Mouse (Mus musculus) embryonic facial prominence, embryonic 13.5 days (tissue): ENCODE results near the gene Cnrip1. TPM values are rescaled to one million over a fixed set of nuclear protein-coding genes. Genes with fewer than 3 reads are reported as not detected.
"Not testable (repeated sequence)": the region's sequence is repeated elsewhere in the genome, so short reads cannot be mapped to it uniquely, and the experiment has no call there.

Source experiments
- ATAC-seq: fragments of 200-750 bp; cut with Nextera tagmentation; 2 replicates; pipeline ENCODE4 v1.8.0; 2017; ENCODE audit warnings: low read depth; ENCODE audit not compliant: insufficient number of reproducible peaks, insufficient read depth, low FRiP score, low TSS enrichment
- H3K27ac ChIP-seq: fragments of 300-500 bp; sonication (generic); 2 replicates; pipeline ENCODE4 v1.5.1; 2015; ENCODE audit warnings: moderate library complexity, mild to moderate bottlenecking, inconsistent platforms
- H3K27me3 ChIP-seq: fragments of 300-500 bp; sonication (generic); 2 replicates; pipeline ENCODE4 v1.6.1; 2015; ENCODE audit warnings: mild to moderate bottlenecking, inconsistent platforms
- H3K36me3 ChIP-seq: fragments of 300-500 bp; sonication (generic); 2 replicates; pipeline ENCODE4 v1.6.1; 2015; ENCODE audit warnings: mild to moderate bottlenecking, inconsistent platforms
- H3K4me1 ChIP-seq: fragments of 300-500 bp; sonication (generic); 2 replicates; pipeline ENCODE4 v1.6.1; 2015; ENCODE audit warnings: inconsistent platforms
- H3K4me2 ChIP-seq: fragments of 300-500 bp; sonication (generic); 2 replicates; pipeline ENCODE4 v1.6.1; 2015; ENCODE audit warnings: moderate library complexity, mild to moderate bottlenecking, inconsistent platforms
- H3K4me3 ChIP-seq: fragments of 300-500 bp; sonication (generic); 2 replicates; pipeline ENCODE4 v1.5.1; 2015; ENCODE audit warnings: mild to moderate bottlenecking, inconsistent platforms
- H3K9ac ChIP-seq: fragments of 300-500 bp; sonication (generic); 2 replicates; pipeline ENCODE4 v1.6.1; 2015; ENCODE audit warnings: mild to moderate bottlenecking, inconsistent platforms
- H3K9me3 ChIP-seq: fragments of 300-500 bp; sonication (generic); 2 replicates; pipeline ENCODE4 v1.6.1; 2016; ENCODE audit warnings: inconsistent platforms
- WGBS: fragments of 180-500 bp; shearing (Covaris S2); methylation state at CpG from one replicate; pipeline ENCODE4 v1.1.7; 2015; ENCODE audit warnings: mixed read lengths; 5-methylcytosine and 5-hydroxymethylcytosine counted together
- polyA plus RNA-seq: library from polyadenylated mRNA; unstranded; fragments of >200 nt; fragmentation: Nextera tagmentation; extraction: Ambion mirVana; gene quantifications from 2 replicates; pipeline ENCODE4 v1.2.1, GENCODE M21; 2015

Cnrip1 gene
- polyA plus RNA-seq, 1 experiment from 2014 or later: 34.2 TPM

DNA sequence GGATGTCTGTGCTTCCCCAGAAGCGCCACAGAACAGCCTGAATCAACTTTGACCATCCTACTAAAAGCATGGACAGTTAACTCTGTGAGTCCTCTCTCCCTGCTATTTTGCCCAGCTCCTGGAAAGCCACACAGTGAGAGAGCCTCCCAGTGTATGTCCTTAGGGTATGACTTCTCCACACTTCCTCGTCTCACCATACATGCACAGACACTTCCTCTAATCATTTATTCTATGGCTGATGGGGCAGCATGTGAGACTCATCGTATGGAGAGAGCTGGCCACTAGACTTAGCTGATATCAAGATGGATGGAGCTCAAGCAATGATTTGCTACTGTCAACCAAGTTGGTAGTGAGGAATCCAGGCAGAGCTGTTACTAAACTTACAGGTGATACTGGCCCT, 27.4 kb upstream of the Cnrip1 start:
- no peak for ATAC-seq
- Histone ChIP-seq H3K36me3 (no peaks in the 10 kb centered on the region), H3K4me3 (no peak overlapping the region), H3K4me2 (no peak overlapping the region), H3K27ac (no peak overlapping the region), H3K9me3 (no peaks in the 10 kb centered on the region; the same call in 1 of the 2 replicates), H3K27me3 (no peaks in the 10 kb centered on the region), H3K4me1 (no peaks in the 10 kb centered on the region), H3K9ac (no peak overlapping the region)
- 72% methylated on average over 3 of the region's 3 CpGs for WGBS

DNA sequence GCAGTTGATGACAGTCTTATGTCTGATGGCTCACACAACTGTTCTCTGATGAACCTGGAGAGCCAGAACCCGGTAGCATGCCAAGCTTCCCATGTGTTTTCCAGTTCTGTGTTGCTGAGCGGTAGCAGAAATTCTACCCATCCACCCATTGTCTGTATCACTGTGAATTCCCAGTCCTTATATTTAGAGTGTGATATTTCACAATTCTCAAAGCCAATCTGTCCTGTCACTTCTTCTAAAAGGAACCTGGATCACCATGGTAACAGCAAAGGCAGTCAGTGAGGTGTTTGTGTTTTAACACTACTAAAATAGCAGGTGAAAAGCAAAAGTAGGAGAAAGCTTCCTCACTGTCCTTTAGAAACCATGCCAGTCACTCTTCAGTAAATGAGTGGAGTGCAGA, 5.6 kb upstream of the Cnrip1 start:
- H3K4me3 ChIP-seq: no peak overlapping the region
- no peaks in the 10 kb centered on the region for H3K4me1 ChIP-seq
- no peak overlapping the region for H3K4me2 ChIP-seq
- no peaks in the 10 kb centered on the region for H3K9me3 ChIP-seq
- no peak overlapping the region for H3K27ac ChIP-seq
- ATAC-seq: no peak
- H3K36me3 ChIP-seq: no peaks in the 10 kb centered on the region
- H3K9ac ChIP-seq: no peak overlapping the region
- 80% methylated on average over 2 of the region's 2 CpGs for WGBS
- H3K27me3 ChIP-seq: no peaks in the 10 kb centered on the region

DNA sequence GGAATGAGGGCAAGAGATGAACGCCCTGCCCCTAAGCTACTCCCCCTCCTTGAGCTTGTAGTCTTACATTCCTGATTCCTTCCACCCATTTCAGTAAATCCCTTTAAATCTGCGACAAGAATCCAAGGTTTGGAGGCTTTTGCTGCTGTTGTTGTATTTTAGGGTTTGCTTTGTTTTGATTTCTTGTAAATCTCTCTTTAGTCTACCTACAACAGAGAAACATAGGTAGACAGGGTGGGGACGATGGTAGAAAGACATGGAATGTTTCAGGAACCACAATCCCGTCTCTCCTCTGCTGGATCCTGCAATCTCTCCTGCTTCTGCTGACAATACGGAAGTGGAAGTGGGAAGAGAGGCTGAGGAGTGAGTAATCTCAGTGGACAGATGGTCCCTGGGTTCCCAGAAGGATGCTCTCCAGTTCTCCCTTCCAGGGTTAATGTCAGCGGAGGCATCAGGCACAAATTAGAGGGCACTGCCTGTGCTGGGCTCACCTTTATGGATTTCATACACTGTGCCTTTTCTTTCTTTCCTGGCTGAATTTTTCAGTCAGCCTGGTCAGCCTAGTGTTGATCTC, 1.2 kb downstream of the Cnrip1 start:
- Histone ChIP-seq H3K9me3 (no peaks in the 10 kb centered on the region), H3K27me3 (no peaks in the 10 kb centered on the region), H3K9ac (peak overlapping the region; percentile 76), H3K4me2 (peak overlapping the region; percentile 84), H3K36me3 (no peaks in the 10 kb centered on the region), H3K4me3 (peak overlapping the region; percentile 63), H3K27ac (peak overlapping the region; percentile 39; the same call in 1 of the 2 replicates), H3K4me1 (peaks cover 17% of the 10 kb centered on the region)
- ATAC-seq: no peak
- WGBS: 15% methylated on average over 6 of the region's 6 CpGs

DNA sequence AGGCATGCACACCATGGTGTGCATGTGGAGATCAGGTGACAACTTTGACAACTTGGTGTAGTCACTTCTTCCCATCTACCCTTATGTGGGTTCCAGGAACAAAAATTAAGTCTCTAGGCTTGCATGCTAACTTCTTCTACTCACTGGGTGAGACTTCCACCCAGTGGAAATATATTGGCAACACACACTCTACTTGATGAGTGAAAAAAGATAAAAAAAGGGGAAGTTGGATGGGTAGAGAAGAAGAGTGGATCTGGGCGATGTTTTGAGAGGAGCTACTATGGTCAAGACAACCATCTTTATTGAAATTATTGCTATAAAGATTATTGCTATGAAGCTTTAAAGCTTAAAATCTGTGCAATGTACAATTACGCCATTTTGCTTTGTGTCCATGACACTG, 18.0 kb downstream of the Cnrip1 start:
- H3K4me3 ChIP-seq, ATAC-seq, H3K27me3 ChIP-seq, H3K36me3 ChIP-seq, H3K9me3 ChIP-seq, H3K4me1 ChIP-seq, H3K27ac ChIP-seq, H3K9ac ChIP-seq, H3K4me2 ChIP-seq: not testable (repeated sequence)
- WGBS: 94% methylated on average over 2 of the region's 2 CpGs

DNA sequence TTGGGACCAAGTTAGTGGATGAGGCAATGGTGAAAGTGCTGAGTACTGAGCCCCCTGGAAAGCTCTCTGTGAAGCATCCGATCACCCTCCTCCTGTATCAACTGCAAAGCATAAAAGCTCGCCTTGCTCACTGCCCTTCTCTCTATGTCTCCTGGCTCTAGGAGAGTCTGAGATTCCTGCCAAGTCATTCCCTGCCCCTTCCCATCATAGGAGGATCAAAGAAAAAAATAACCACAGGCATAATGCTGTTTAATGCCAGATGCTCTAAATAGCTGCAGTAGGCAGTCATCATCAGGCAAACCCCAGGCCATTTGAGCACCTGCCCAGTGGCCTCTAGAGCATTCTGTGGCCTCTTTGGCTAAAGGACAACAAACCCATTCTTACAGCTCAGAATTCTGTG, 24.3 kb downstream of the Cnrip1 start:
- WGBS: 87% methylated on average over 2 of the region's 2 CpGs
- Histone ChIP-seq H3K9me3 (no peaks in the 10 kb centered on the region), H3K4me3 (no peak overlapping the region), H3K4me2 (no peak overlapping the region), H3K4me1 (no peaks in the 10 kb centered on the region), H3K27me3 (no peaks in the 10 kb centered on the region), H3K9ac (no peak overlapping the region), H3K27ac (no peak overlapping the region), H3K36me3 (no peaks in the 10 kb centered on the region)
- ATAC-seq: no peak

DNA sequence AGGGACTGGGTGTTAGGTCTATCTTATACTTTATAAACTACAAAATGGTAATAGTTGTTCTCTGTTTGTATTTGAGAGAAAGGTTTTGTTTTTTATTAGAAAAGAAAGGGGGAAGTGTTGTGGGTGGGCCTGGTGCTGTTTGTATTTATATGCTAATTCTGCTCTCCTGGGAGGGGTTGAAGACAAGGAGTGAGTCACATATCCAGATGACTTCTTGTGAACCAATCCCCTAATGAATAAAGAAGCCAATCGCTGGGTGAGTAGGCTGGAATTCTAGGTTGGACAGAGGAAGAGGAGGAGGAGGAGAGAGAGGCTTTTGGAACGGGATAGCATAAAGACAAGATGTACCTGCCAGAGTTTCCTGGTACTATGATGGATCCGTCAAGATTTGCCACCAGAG, 30.7 kb downstream of the Cnrip1 start:
- Histone ChIP-seq H3K36me3 (no peaks in the 10 kb centered on the region), H3K9ac (no peak overlapping the region), H3K4me1 (peaks cover 18% of the 10 kb centered on the region), H3K4me3 (no peak overlapping the region), H3K27ac (no peak overlapping the region), H3K27me3 (no peaks in the 10 kb centered on the region), H3K9me3 (no peaks in the 10 kb centered on the region), H3K4me2 (no peak overlapping the region)
- no peak for ATAC-seq
- WGBS: 54% methylated on average over 3 of the region's 3 CpGs

DNA sequence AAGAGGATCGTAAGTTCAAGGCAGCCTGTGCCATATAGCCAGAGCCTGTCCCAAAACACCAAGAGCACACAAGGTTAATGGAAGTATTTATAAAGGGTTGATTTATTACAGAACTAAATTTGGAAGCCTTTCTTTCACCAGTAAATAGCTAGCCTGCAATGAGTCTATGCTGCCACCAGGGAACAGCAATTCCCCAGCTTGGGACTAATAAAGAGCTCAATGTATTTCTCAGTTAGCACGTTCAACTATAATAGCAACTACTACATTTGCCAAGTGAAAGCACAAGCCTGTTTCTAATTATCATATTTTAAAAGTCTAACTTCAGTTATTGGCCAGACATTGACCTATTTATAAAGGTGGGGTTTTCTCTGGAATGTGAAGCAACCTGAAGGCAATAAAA, 31.6 kb downstream of the Cnrip1 start:
- H3K9ac ChIP-seq: no peak overlapping the region
- no peak overlapping the region for H3K4me3 ChIP-seq
- H3K4me2 ChIP-seq: no peak overlapping the region
- no peak for ATAC-seq
- 47% methylated on average over 2 of the region's 2 CpGs for WGBS
- no peak overlapping the region for H3K27ac ChIP-seq
- peaks cover 18% of the 10 kb centered on the region for H3K4me1 ChIP-seq
- no peaks in the 10 kb centered on the region for H3K27me3 ChIP-seq
- no peaks in the 10 kb centered on the region for H3K9me3 ChIP-seq
- H3K36me3 ChIP-seq: no peaks in the 10 kb centered on the region

DNA sequence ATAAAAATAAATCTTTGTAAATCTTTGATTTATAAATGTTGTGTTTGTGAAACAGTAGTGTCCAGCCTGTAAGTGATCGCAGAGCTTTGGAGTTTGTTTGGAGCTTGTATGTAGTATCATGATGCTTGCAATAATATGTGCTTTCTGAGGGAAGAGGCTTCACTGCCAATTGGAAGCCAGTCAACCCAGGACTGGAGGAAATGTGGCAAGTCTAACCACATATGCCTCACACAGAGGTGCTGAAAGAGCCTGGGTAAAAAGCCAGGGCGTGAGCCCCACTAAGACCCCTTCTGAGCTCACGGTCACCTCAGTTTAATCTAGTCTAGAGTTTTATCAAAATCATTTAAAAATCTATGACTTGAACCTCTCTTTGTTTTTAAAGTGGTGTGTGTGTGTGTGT, 32.1 kb downstream of the Cnrip1 start:
- ATAC-seq: no peak
- Histone ChIP-seq H3K36me3 (no peaks in the 10 kb centered on the region), H3K27me3 (no peaks in the 10 kb centered on the region), H3K9ac (no peak overlapping the region), H3K27ac (peak overlapping the region; percentile 12; the same call in 1 of the 2 replicates), H3K9me3 (no peaks in the 10 kb centered on the region), H3K4me3 (no peak overlapping the region), H3K4me2 (no peak overlapping the region), H3K4me1 (peaks cover 18% of the 10 kb centered on the region)
- 86% methylated on average over 3 of the region's 3 CpGs for WGBS

DNA sequence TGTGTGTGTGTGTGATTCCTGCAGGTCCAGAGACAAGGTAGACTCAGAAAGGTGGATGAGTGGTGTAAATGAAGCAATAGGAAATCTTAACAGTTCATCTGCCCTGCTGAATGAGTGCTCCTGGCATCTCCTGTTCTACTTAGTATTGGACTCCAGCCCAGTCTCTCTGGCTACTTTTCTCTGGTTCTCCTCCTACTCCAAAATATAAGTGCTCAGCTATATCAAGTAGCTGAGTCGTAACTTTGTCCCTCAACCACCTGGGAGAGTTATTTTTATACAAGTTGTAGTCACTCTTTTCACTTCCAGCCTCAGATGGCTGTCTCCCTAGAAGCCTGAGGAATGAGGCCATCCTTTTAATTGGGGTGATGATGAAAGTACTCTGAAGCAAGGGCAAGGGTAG, 32.5 kb downstream of the Cnrip1 start:
- H3K9ac ChIP-seq: no peak overlapping the region
- WGBS: 43% methylated on average over 1 of the region's 1 CpGs
- H3K4me3 ChIP-seq: no peak overlapping the region
- H3K36me3 ChIP-seq: no peaks in the 10 kb centered on the region
- H3K4me1 ChIP-seq: peaks cover 18% of the 10 kb centered on the region
- no peaks in the 10 kb centered on the region for H3K27me3 ChIP-seq
- ATAC-seq: no peak
- no peak overlapping the region for H3K4me2 ChIP-seq
- peak overlapping the region; percentile 12; the same call in 1 of the 2 replicates for H3K27ac ChIP-seq
- no peaks in the 10 kb centered on the region for H3K9me3 ChIP-seq

DNA sequence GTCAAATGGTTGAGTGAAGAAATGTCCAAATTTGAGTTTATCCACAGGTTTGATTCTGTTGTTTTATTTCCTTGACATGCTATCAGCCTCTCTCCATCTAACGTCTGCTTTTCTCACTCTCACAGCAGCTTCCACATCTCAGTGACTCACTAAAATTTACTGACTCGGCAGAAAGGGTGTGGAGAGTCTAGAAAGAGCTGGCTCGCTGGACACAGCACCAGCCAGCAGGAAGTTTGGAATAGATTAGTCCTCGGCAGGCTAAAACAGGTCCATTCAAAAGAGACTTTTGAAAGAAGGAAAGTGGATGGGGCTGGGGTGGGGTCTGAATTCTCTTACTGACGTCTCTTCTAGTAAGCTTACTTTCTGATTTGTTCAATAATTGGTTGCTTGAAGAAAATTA, 34.7 kb downstream of the Cnrip1 start:
- H3K27me3 ChIP-seq: no peaks in the 10 kb centered on the region

DNA sequence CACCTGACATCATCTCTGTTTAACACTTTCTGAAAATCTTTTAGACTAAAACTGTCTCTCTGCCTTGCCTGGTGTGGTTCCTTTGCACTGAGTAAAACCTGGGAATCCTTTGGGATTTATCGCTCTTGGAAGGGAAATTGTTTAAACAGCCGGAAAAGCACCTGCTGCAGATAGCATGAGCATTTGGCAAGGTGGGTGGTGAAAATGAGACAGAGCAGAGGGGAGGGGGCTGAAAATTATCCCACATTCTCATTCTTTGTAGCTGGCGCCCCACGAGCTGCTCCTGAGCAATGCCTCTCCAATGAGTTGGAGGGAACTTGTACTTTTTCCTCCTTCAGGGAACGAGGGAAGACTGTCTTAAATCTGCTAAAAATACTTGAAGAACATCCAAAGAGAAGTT, 55.5 kb downstream of the Cnrip1 start:
- H3K27ac ChIP-seq: no peak overlapping the region
- no peaks in the 10 kb centered on the region for H3K27me3 ChIP-seq
- H3K9me3 ChIP-seq: no peaks in the 10 kb centered on the region
- H3K4me1 ChIP-seq: no peaks in the 10 kb centered on the region
- 65% methylated on average over 5 of the region's 5 CpGs for WGBS
- H3K9ac ChIP-seq: no peak overlapping the region
- no peak overlapping the region for H3K4me2 ChIP-seq
- H3K4me3 ChIP-seq: no peak overlapping the region
- ATAC-seq: no peak
- H3K36me3 ChIP-seq: no peaks in the 10 kb centered on the region

More for the DNA sequence above, 34.7 kb downstream of the Cnrip1 start:
- Histone ChIP-seq H3K4me3 (no peak overlapping the region), H3K9ac (no peak overlapping the region), H3K36me3 (no peaks in the 10 kb centered on the region), H3K9me3 (no peaks in the 10 kb centered on the region), H3K4me2 (no peak overlapping the region), H3K4me1 (peaks cover 18% of the 10 kb centered on the region), H3K27ac (no peak overlapping the region)
- WGBS: 16% methylated on average over 5 of the region's 5 CpGs
- ATAC-seq: no peak

DNA sequence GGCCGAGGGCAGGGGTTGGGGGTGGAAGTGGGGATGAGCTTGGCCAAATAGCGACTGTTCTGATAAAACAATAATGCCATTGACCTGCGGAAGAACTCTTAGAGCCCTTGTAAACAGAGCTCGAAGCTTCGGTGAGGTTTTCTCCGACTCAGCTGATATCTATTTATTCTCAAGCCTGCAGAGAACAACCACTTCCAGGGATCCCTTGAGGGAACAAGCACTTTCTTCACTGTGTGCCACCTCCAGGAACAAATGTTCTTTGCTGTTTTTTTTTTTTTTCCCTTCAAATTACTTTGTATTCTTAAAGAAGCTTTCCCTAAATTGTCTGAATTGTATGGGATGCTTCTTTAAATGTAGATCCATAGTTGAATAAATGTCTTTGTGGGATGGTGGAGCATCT, 56.0 kb downstream of the Cnrip1 start:
- Histone ChIP-seq H3K36me3 (no peaks in the 10 kb centered on the region), H3K9ac (no peak overlapping the region), H3K9me3 (no peaks in the 10 kb centered on the region), H3K27me3 (no peaks in the 10 kb centered on the region), H3K4me3 (no peak overlapping the region), H3K27ac (no peak overlapping the region), H3K4me2 (no peak overlapping the region), H3K4me1 (no peaks in the 10 kb centered on the region)
- 55% methylated on average over 6 of the region's 6 CpGs for WGBS
- ATAC-seq: no peak
